Mouse (Mus musculus) MEL-GATA-1-ER (cell line): ENCODE measurements around the gene Twsg1.
A peak's percentile ranks its signal among the peaks of the same experiment; 100 is the strongest.
"Not testable (repeated sequence)": the region's sequence is repeated elsewhere in the genome, so short reads cannot be mapped to it uniquely, and the experiment has no call there.

Source experiments
- DNase-seq: peaks from one replicate; pipeline ENCODE4 v3.0.0-alpha.2; 2012; ENCODE audit warnings: low read depth; ENCODE audit errors: extremely low read depth

Twsg1 gene

GRCm38 (mm10) chr17:65950622-65951404 is at the start of gene Twsg1:
Twsg1 (minus strand) TSS chr17:65951226.
- DNase-seq = peak; percentile 20

GRCm38 (mm10) chr17:65988151-65988820 is 37.3 kb upstream of the Twsg1 start:
- DNase-seq = peak; percentile 6

GRCm38 (mm10) chr17:65976720-65977119 is 25.7 kb upstream of the Twsg1 start:
- DNase-seq = not testable (repeated sequence)

GRCm38 (mm10) chr17:65967751-65968150 is 16.7 kb upstream of the Twsg1 start:
- DNase-seq = no peak

- DNase-seq = no peak
These were observed 11.2 kb upstream of the Twsg1 start for GRCm38 (mm10) chr17:65962263-65962662.

GRCm38 (mm10) chr17:65961606-65962136 is 10.6 kb upstream of the Twsg1 start:
- DNase-seq = no peak

- DNase-seq = no peak
These were observed 8.0 kb upstream of the Twsg1 start for GRCm38 (mm10) chr17:65959011-65959410.

- no peak for DNase-seq
These were observed 7.3 kb upstream of the Twsg1 start for GRCm38 (mm10) chr17:65958366-65958765.

- DNase-seq = no peak
These were observed 6.8 kb upstream of the Twsg1 start for GRCm38 (mm10) chr17:65957782-65958325.

- peak; percentile 20 for DNase-seq
These were observed 6.2 kb upstream of the Twsg1 start for GRCm38 (mm10) chr17:65956993-65957781.

GRCm38 (mm10) chr17:65956140-65956539 is 5.1 kb upstream of the Twsg1 start:
- DNase-seq = no peak

- DNase-seq = no peak
These were observed 2.9 kb upstream of the Twsg1 start for GRCm38 (mm10) chr17:65953959-65954358.

- peak; percentile 39 for DNase-seq
These were observed 1.1 kb upstream of the Twsg1 start for GRCm38 (mm10) chr17:65952083-65952482.

- peak; percentile 12 for DNase-seq
These were observed 843 bp downstream of the Twsg1 start for GRCm38 (mm10) chr17:65950183-65950582.

- DNase-seq = no peak
These were observed 3.7 kb downstream of the Twsg1 start for GRCm38 (mm10) chr17:65947307-65947706.

GRCm38 (mm10) chr17:65945420-65945819 is 5.6 kb downstream of the Twsg1 start:
- peak; percentile 7 for DNase-seq

GRCm38 (mm10) chr17:65942394-65942793 is 8.6 kb downstream of the Twsg1 start:
- DNase-seq = no peak

GRCm38 (mm10) chr17:65941275-65941674 is 9.8 kb downstream of the Twsg1 start:
- no peak for DNase-seq

- no peak for DNase-seq
These were observed 10.8 kb downstream of the Twsg1 start for GRCm38 (mm10) chr17:65940221-65940620.

GRCm38 (mm10) chr17:65939461-65940192 is 11.4 kb downstream of the Twsg1 start:
- no peak for DNase-seq

GRCm38 (mm10) chr17:65937671-65938070 is 13.4 kb downstream of the Twsg1 start:
- no peak for DNase-seq
